Mouse (Mus musculus) megakaryocyte-erythroid progenitor cell, adult 5 weeks (primary cell): ENCODE measurements around the gene Kat14. TPM values are rescaled to one million over a fixed set of nuclear protein-coding genes. Genes with fewer than 3 reads are reported as not detected.

Source experiments
- polyA plus RNA-seq: library from polyadenylated mRNA; stranded (reverse); fragments of >175 nt; gene quantifications from 2 replicates; pipeline ENCODE4 v1.2.3, GENCODE M21; 2012

The Kat14 gene
- polyA plus RNA-seq, result 22.5 and 24.5 TPM in 2 replicates

DNA sequence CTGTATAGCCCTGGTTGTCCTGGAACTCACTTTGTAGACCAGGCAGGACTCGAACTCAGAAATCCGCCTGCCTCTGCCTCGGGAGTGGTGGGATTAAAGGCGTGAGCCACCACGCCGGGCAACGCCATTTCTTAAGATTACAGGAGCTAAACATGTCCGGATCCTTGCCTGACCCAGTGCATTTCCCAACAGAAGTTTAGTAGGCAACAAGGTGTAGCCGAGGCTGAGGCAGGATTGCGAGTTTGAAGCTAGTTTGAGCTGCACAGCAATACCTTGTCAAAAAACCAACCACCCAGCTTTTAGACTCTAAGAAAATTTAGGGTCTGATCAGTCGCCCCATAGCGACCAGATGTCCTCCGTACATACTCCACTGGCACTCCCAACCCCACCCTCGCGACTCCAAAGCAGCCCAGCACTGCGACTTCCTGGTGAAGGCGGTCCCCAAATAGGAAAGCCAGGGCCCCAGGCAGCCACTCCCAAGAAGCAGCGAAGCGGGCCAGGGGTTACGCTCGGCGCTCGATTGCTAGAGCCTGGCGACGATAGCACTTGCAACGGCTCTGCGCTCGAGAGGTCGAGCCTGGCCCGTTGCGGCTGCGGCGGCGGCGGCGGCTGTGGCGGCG is at the start of gene Kat14, which contains the start of gene Pet117:
Gene Kat14 (plus strand): TSS at position 584 of the 620 bp plus-strand sequence.
Gene Pet117 (plus strand): TSS at position 597 of the 620 bp plus-strand sequence.

DNA sequence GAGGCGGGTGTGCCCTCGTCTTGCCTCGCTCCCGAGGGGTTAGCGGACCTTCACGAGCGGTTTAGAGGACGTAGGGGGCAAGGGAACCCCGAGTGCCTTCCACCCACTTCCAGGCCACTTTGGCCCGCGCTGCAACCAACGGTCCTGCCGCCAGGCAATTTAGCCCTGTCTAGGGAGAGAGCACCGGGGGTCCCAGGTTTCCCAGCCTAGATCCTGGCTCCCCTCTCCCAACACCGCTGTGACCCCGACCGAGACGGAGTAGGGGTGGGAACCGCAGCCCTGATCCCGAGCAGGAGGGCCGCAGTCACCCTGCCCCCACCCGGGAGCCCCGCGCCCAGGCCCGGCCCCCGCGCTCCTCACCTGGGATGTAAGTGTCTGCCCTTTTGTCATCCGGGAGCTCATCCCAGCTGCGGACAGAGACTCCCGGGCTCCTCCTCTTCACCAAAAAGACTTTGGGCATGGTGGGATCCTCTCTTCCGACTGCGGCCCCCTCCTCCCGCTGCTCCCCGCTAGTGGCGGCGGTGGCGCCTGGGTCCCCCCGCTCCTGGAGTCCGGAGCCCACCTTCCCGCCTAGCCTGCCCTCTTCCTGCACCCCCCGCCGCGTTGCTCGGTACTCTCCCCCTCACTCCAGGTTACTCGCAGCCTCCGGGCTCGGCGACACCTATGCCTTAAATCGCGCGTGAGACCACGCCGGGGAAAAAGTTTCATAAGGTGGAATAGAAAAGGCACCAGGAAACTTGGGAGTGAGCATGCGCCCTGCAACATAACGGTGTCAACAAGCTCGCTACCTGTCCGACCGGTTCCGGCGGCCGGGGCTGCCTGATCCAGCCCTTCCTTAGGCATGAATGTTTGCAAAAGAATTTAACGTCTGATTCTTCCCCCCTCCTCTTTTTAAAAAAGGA is 37.1 kb upstream of the Kat14 start, which contains the start of gene Ovol2:
Gene Ovol2 (minus strand): TSS at position 746 of the 902 bp plus-strand sequence.

Other genes with a start within 250 kb of the Kat14 start
- gene Mgme1, start 98.3 kb upstream of the Kat14 start, polyA plus RNA-seq, result 2.6 and 2.9 TPM in 2 replicates
- 34.4 and 45.4 TPM in 2 replicates for gene Snx5, start 98.1 kb upstream of the Kat14 start, polyA plus RNA-seq
- gene Ovol2, start 36.8 kb upstream of the Kat14 start, polyA plus RNA-seq, result 1.4 and 2.1 TPM in 2 replicates
- gene Pet117, start within 50 bp of the Kat14 start, polyA plus RNA-seq, result 15.8 and 17.3 TPM in 2 replicates
- gene Dzank1, start 158.4 kb downstream of the Kat14 start, polyA plus RNA-seq, result not detected in 2 replicates
- gene Polr3f, start 158.7 kb downstream of the Kat14 start, polyA plus RNA-seq, result 16.3 and 23.2 TPM in 2 replicates
- gene Rbbp9, start 181.9 kb downstream of the Kat14 start, polyA plus RNA-seq, result 0.71 and 1.4 TPM in 2 replicates
- gene Sec23b, start 187.2 kb downstream of the Kat14 start, polyA plus RNA-seq, result 8.3 and 9.0 TPM in 2 replicates
- gene Smim26, start 225.1 kb downstream of the Kat14 start, polyA plus RNA-seq, result 2.1 and 2.5 TPM in 2 replicates
- 19.3 and 26.8 TPM in 2 replicates for gene Dtd1, start 230.9 kb downstream of the Kat14 start, polyA plus RNA-seq